ENCODE assay signal across 21 mouse cellular contexts in the genomic region with DNA sequence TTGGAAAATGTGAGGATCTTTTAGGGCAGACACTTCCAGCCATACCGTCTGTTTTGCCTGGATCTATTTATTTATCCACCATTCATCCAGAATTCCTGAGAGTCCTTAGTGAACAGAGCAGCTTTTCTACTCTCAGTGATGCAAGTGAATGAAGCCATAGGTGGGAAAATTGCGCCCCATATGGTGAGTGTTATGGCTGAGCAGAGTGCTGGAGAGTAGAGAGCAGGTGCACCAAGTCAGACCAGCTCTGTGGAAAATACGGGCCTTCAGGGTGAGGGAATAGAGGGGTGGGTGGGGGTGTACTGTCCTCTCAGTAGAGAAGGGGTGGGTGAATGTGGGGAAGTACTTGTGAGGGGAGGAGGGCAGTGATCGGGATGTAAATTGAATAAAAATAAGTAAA.
DNase-seq lines count a peak whose midpoint lies in the region; ATAC-seq and TF ChIP-seq lines count a peak whose summit lies in the region.
"Had no signal": no experiment of that assay in that cellular context is flagged by ENCODE, and none has a peak within 500 bp of the region (broad histone marks: within the 10 kb centered on the region; RNA-seq: fewer than 3 reads in every experiment).

No protein-coding gene starts in this region.

- no peaks in the 10 kb centered on the region for H3K36me3 ChIP-seq in forebrain, embryonic 14.5 days (ENCODE audit: control insufficient read depth, insufficient read depth, low read length)
- H3K36me3 ChIP-seq in forebrain, postnatal 0 days (ENCODE audit: insufficient read depth): no peaks in the 10 kb centered on the region
- H3K36me3 ChIP-seq in forebrain, embryonic 16.5 days (ENCODE audit: control insufficient read depth, insufficient read depth): no peaks in the 10 kb centered on the region
- H3K36me3 ChIP-seq in forebrain, embryonic 12.5 days (replicated peaks): no peaks in the 10 kb centered on the region
- no peaks in the 10 kb centered on the region for H3K36me3 ChIP-seq in neural tube, embryonic 14.5 days (ENCODE audit: control insufficient read depth, insufficient read depth, low read length)
- H3K36me3 ChIP-seq: embryonic facial prominence, embryonic 13.5 days; embryonic facial prominence, embryonic 15.5 days had no signal

- no peaks in the 10 kb centered on the region for H3K4me1 ChIP-seq in forebrain, embryonic 14.5 days (ENCODE audit: control insufficient read depth, insufficient read depth, low read length)
- no peaks in the 10 kb centered on the region for H3K4me1 ChIP-seq in forebrain, postnatal 0 days (ENCODE audit: insufficient read depth)
- no peaks in the 10 kb centered on the region for H3K4me1 ChIP-seq in forebrain, embryonic 16.5 days (replicated peaks; ENCODE audit: control insufficient read depth, insufficient read depth, low read length)
- H3K4me1 ChIP-seq in forebrain, embryonic 12.5 days: no peaks in the 10 kb centered on the region
- H3K4me1 ChIP-seq in neural tube, embryonic 14.5 days (ENCODE audit: control insufficient read depth, insufficient read depth, low read length): no peaks in the 10 kb centered on the region
- H3K4me1 ChIP-seq: embryonic facial prominence, embryonic 13.5 days; embryonic facial prominence, embryonic 15.5 days had no signal

- no peak overlapping the region for H3K4me3 ChIP-seq in forebrain, embryonic 14.5 days (ENCODE audit: low read depth, low read length)
- no peak overlapping the region for H3K4me3 ChIP-seq in forebrain, postnatal 0 days (ENCODE audit: low read depth, low read length)
- no peak overlapping the region for H3K4me3 ChIP-seq in forebrain, embryonic 16.5 days (replicated peaks; ENCODE audit: low read length)
- H3K4me3 ChIP-seq in forebrain, embryonic 12.5 days (replicated peaks): no peak overlapping the region
- H3K4me3 ChIP-seq in neural tube, embryonic 14.5 days (ENCODE audit: low read depth, low read length): no peak overlapping the region
- H3K4me3 ChIP-seq: embryonic facial prominence, embryonic 13.5 days; embryonic facial prominence, embryonic 15.5 days; erythroblast, embryonic 14.5 days had no signal

- H3K9ac ChIP-seq in forebrain, embryonic 14.5 days (ENCODE audit: low read length): no peak overlapping the region
- no peak overlapping the region for H3K9ac ChIP-seq in forebrain, postnatal 0 days
- no peak overlapping the region for H3K9ac ChIP-seq in forebrain, embryonic 16.5 days (replicated peaks; ENCODE audit: low read depth, low read length)
- no peak overlapping the region for H3K9ac ChIP-seq in forebrain, embryonic 12.5 days
- H3K9ac ChIP-seq in neural tube, embryonic 14.5 days (replicated peaks; ENCODE audit: low read depth, low read length): no peak overlapping the region
- H3K9ac ChIP-seq: embryonic facial prominence, embryonic 13.5 days; embryonic facial prominence, embryonic 15.5 days had no signal

- no peak for TF ChIP-seq POLR2A in brain, embryonic 14.5 days (IDR thresholded peaks at IDR 0.05; ENCODE audit: borderline replicate concordance, extremely low read depth, insufficient read depth, insufficient read length, poor library complexity, severe bottlenecking)

- no peaks in the 10 kb centered on the region for H3K27me3 ChIP-seq in forebrain, embryonic 14.5 days (replicated peaks; ENCODE audit: control insufficient read depth, insufficient read depth, low read length)
- H3K27me3 ChIP-seq in forebrain, postnatal 0 days (ENCODE audit: insufficient read depth, low read length): no peaks in the 10 kb centered on the region
- H3K27me3 ChIP-seq in forebrain, embryonic 16.5 days (replicated peaks; ENCODE audit: control insufficient read depth, insufficient read depth, low read length): no peaks in the 10 kb centered on the region
- H3K27me3 ChIP-seq in forebrain, embryonic 12.5 days: no peaks in the 10 kb centered on the region
- H3K27me3 ChIP-seq in neural tube, embryonic 14.5 days (ENCODE audit: control insufficient read depth, insufficient read depth, low read length): no peaks in the 10 kb centered on the region
- H3K27me3 ChIP-seq: embryonic facial prominence, embryonic 13.5 days; embryonic facial prominence, embryonic 15.5 days had no signal

- TF ChIP-seq CTCF in forebrain, postnatal 0 days (IDR thresholded peaks at IDR 0.05; ENCODE audit: low read depth): no peak
- TF ChIP-seq CTCF in brain, embryonic 14.5 days (IDR thresholded peaks at IDR 0.05; ENCODE audit: borderline replicate concordance, extremely low read depth, insufficient read depth, insufficient read length): no peak

- no peaks in the 10 kb centered on the region for H3K9me3 ChIP-seq in forebrain, embryonic 14.5 days (replicated peaks; ENCODE audit: control insufficient read depth, low read length)
- no peaks in the 10 kb centered on the region for H3K9me3 ChIP-seq in forebrain, postnatal 0 days (ENCODE audit: low read length)
- no peaks in the 10 kb centered on the region for H3K9me3 ChIP-seq in forebrain, embryonic 16.5 days (ENCODE audit: control insufficient read depth, low read length)
- no peaks in the 10 kb centered on the region for H3K9me3 ChIP-seq in forebrain, embryonic 12.5 days
- no peaks in the 10 kb centered on the region for H3K9me3 ChIP-seq in neural tube, embryonic 14.5 days (ENCODE audit: control insufficient read depth, low read length)
- H3K9me3 ChIP-seq: embryonic facial prominence, embryonic 13.5 days; embryonic facial prominence, embryonic 15.5 days had no signal

- WGBS in forebrain, embryonic 14.5 days: 55% methylated on average over 4 of the region's 4 CpGs
- 57% methylated on average over 4 of the region's 4 CpGs for WGBS in forebrain, postnatal 0 days
- 51% methylated on average over 4 of the region's 4 CpGs for WGBS in forebrain, embryonic 16.5 days
- 59% methylated on average over 4 of the region's 4 CpGs for WGBS in forebrain, embryonic 12.5 days
- 62% methylated on average over 4 of the region's 4 CpGs for WGBS in neural tube, embryonic 14.5 days

- ATAC-seq in forebrain, embryonic 14.5 days: peak; percentile 76
- ATAC-seq in forebrain, postnatal 0 days: no peak
- peak; percentile 47; the same call in 1 of the 2 replicates for ATAC-seq in forebrain, embryonic 16.5 days
- no peak for ATAC-seq in forebrain, embryonic 12.5 days (ENCODE audit: low FRiP score)
- peak; percentile 49; the same call in 1 of the 2 replicates for ATAC-seq in neural tube, embryonic 14.5 days (ENCODE audit: low read depth)

- H3K27ac ChIP-seq in forebrain, embryonic 14.5 days (ENCODE audit: low read depth, low read length): no peak overlapping the region
- H3K27ac ChIP-seq in forebrain, postnatal 0 days (ENCODE audit: low read depth, low read length): no peak overlapping the region
- H3K27ac ChIP-seq in forebrain, embryonic 16.5 days (ENCODE audit: low read length): no peak overlapping the region; the same call in 1 of the 2 replicates
- H3K27ac ChIP-seq in forebrain, embryonic 12.5 days: no peak overlapping the region
- H3K27ac ChIP-seq in neural tube, embryonic 14.5 days (ENCODE audit: low read depth, low read length): no peak overlapping the region
- H3K27ac ChIP-seq: embryonic facial prominence, embryonic 13.5 days; embryonic facial prominence, embryonic 15.5 days had no signal

- no peak overlapping the region for H3K4me2 ChIP-seq in forebrain, embryonic 14.5 days (ENCODE audit: low read length)
- no peak overlapping the region for H3K4me2 ChIP-seq in forebrain, postnatal 0 days (ENCODE audit: low read depth)
- no peak overlapping the region for H3K4me2 ChIP-seq in forebrain, embryonic 16.5 days (ENCODE audit: low read length)
- H3K4me2 ChIP-seq in forebrain, embryonic 12.5 days: no peak overlapping the region
- H3K4me2 ChIP-seq in neural tube, embryonic 14.5 days (ENCODE audit: low read depth, low read length): no peak overlapping the region
- H3K4me2 ChIP-seq: embryonic facial prominence, embryonic 13.5 days; embryonic facial prominence, embryonic 15.5 days had no signal

- DNase-seq in forebrain, embryonic 14.5 days (ENCODE audit: low spot score): peak; percentile 30
- DNase-seq in forebrain, postnatal 0 days: no peak
- no peak for DNase-seq in neural tube, embryonic 10.5 days (ENCODE audit: extremely low spot score, low spot score)
- peak; percentile 62 for DNase-seq in brain, embryonic 14.5 days (ENCODE audit: low read depth)
- DNase-seq in adrenal gland, adult 2 months: no peak
- DNase-seq: adrenal gland, adult 8-10 months; adrenal gland, postnatal 14 days; adrenal gland, postnatal 36 days; cerebellum, adult 11 months; cerebellum, adult 18-20 months; cerebellum, adult 8-10 months; cerebellum, adult 9-11 months; cerebellum, postnatal 14 days; cerebellum, postnatal 36 days; embryo, embryonic 11 days had no signal

Comparison
In these comparisons a context has a peak if more than half of its experiments do, and no peak if none do; other contexts are left out.
1. ATAC-seq: peak in forebrain, embryonic 14.5 days (single experiment), forebrain, embryonic 16.5 days (single experiment) and neural tube, embryonic 14.5 days (single experiment); none in forebrain, postnatal 0 days (single experiment) and forebrain, embryonic 12.5 days (single experiment).
2. DNase-seq: peak in forebrain, embryonic 14.5 days (single experiment) and brain, embryonic 14.5 days (single experiment); none in forebrain, postnatal 0 days (single experiment), neural tube, embryonic 10.5 days (single experiment) and adrenal gland, adult 2 months (single experiment).